Mouse (Mus musculus) testis, adult 2 months (tissue): ENCODE data around the gene Gm4763.
"Not testable (repeated sequence)": the region's sequence is repeated elsewhere in the genome, so short reads cannot be mapped to it uniquely, and the experiment has no call there.

Experiments used
- CTCF ChIP-seq: fragments of 200-500 bp; IDR thresholded peaks from 2 replicates; pipeline ENCODE4 v1.5.1; 2012; ENCODE audit warnings: low read depth, mild to moderate bottlenecking, inconsistent platforms, low read length, moderate library complexity; ENCODE audit not compliant: control insufficient read depth, insufficient read depth, insufficient replicate concordance
- POLR2A ChIP-seq: fragments of 200-500 bp; IDR thresholded peaks from 2 replicates; pipeline ENCODE4 v1.6.1; 2012; ENCODE audit warnings: low read depth, mild to moderate bottlenecking, inconsistent platforms, low read length, moderate library complexity; ENCODE audit not compliant: control insufficient read depth

- not testable (repeated sequence) for TF ChIP-seq POLR2A, CTCF
These were observed 42.6 kb downstream of the Gm4763 start for GRCm38 (mm10) chr7:24684121-24684520.
